Mouse (Mus musculus) small intestine, adult 2 months (tissue): ENCODE measurements around the gene Ddx27. TPM values are rescaled to one million over a fixed set of nuclear protein-coding genes. Genes with fewer than 3 reads are reported as not detected.

Experiments
- H3K27ac ChIP-seq: fragments of 200-500 bp; 2 replicates; pipeline ENCODE4 v1.5.1; 2012; ENCODE audit warnings: low read depth, low read length, control low read depth, inconsistent platforms; ENCODE audit not compliant: insufficient read depth
- H3K27me3 ChIP-seq: fragments of 200-500 bp; 2 replicates; pipeline ENCODE4 v1.6.1; 2012; ENCODE audit warnings: mild to moderate bottlenecking, moderate library complexity, low read length, inconsistent platforms; ENCODE audit not compliant: control insufficient read depth, insufficient read depth
- H3K36me3 ChIP-seq: fragments of 200-500 bp; 2 replicates; pipeline ENCODE4 v1.6.1; 2012; ENCODE audit warnings: mild to moderate bottlenecking, low read length, control low read depth, inconsistent platforms; ENCODE audit not compliant: control insufficient read depth, insufficient read depth
- H3K4me1 ChIP-seq: fragments of 200-500 bp; 2 replicates; pipeline ENCODE4 v1.6.1; 2012; ENCODE audit warnings: low read length, inconsistent platforms, mixed read lengths; ENCODE audit not compliant: control insufficient read depth, insufficient read depth, insufficient read length
- H3K4me3 ChIP-seq: fragments of 200-500 bp; 2 replicates; pipeline ENCODE4 v1.5.1; 2012; ENCODE audit warnings: low read depth, mild to moderate bottlenecking, control low read depth, inconsistent platforms, low read length, moderate library complexity
- CTCF ChIP-seq: fragments of 200-500 bp; IDR thresholded peaks from 2 replicates; pipeline ENCODE4 v1.5.1; 2012; ENCODE audit warnings: low read depth, mild to moderate bottlenecking, control low read depth, inconsistent platforms, low read length, moderate library complexity, mixed read lengths; ENCODE audit not compliant: insufficient replicate concordance, insufficient read length; ENCODE audit errors: extremely low read depth
- POLR2A ChIP-seq: fragments of 200-500 bp; IDR thresholded peaks from 2 replicates; pipeline ENCODE4 v1.6.1; 2012; ENCODE audit warnings: low read depth, mild to moderate bottlenecking, control low read depth, inconsistent platforms, low read length, moderate library complexity
- WGBS: fragments of 180-500 bp; shearing (Covaris S2); methylation state at CpG from one replicate; pipeline ENCODE4 v1.1.7; 2018; 5-methylcytosine and 5-hydroxymethylcytosine counted together
- polyA plus RNA-seq: library from polyadenylated mRNA; depleted of rRNA; stranded (reverse); fragments of >200 nt; gene quantifications from 2 replicates; pipeline ENCODE4 v1.2.3, GENCODE M21; 2012

The Ddx27 gene
- polyA plus RNA-seq, 1 experiment, result 14.7 TPM

- Histone ChIP-seq H3K27me3 (no peaks in the 10 kb centered on the region), H3K27ac (no peak overlapping the region), H3K4me3 (no peak overlapping the region), H3K36me3 (peaks cover 8% of the 10 kb centered on the region), H3K4me1 (peaks cover 25% of the 10 kb centered on the region)
- TF ChIP-seq POLR2A (no peak), CTCF (no peak)
- WGBS, result 32% methylated on average over 6 of the region's 6 CpGs
Measured at GRCm38 (mm10) chr2:167070341-167070740, 55.3 kb downstream of the Ddx27 start.

GRCm38 (mm10) chr2:167071266-167071640 is 56.3 kb downstream of the Ddx27 start:
- Histone ChIP-seq H3K4me1 (peaks cover 25% of the 10 kb centered on the region), H3K27me3 (no peaks in the 10 kb centered on the region), H3K36me3 (no peaks in the 10 kb centered on the region), H3K4me3 (peak overlapping the region; percentile 54), H3K27ac (no peak overlapping the region)
- 15% methylated on average over 12 of the region's 12 CpGs for WGBS
- TF ChIP-seq POLR2A (no peak), CTCF (no peak)

GRCm38 (mm10) chr2:167071641-167072601 is 56.9 kb downstream of the Ddx27 start:
- Histone ChIP-seq H3K4me3 (peak overlapping the region; percentile 54), H3K27me3 (no peaks in the 10 kb centered on the region), H3K4me1 (peaks cover 25% of the 10 kb centered on the region), H3K36me3 (no peaks in the 10 kb centered on the region), H3K27ac (no peak overlapping the region)
- TF ChIP-seq POLR2A (no peak; the same call in 1 of the 2 replicates), CTCF (peak; percentile 100)
- 5% methylated on average over 22 of the region's 22 CpGs for WGBS

- no peak for TF ChIP-seq POLR2A
- TF ChIP-seq CTCF, result no peak
- Histone ChIP-seq H3K4me3 (no peak overlapping the region), H3K27ac (no peak overlapping the region), H3K36me3 (no peaks in the 10 kb centered on the region), H3K4me1 (peaks cover 18% of the 10 kb centered on the region), H3K27me3 (no peaks in the 10 kb centered on the region)
- 77% methylated on average over 5 of the region's 5 CpGs for WGBS
Measured at GRCm38 (mm10) chr2:167074587-167074986, 59.6 kb downstream of the Ddx27 start.

- no peak for TF ChIP-seq CTCF
- no peak for TF ChIP-seq POLR2A
- no peak overlapping the region for H3K27ac ChIP-seq
- peaks cover 11% of the 10 kb centered on the region for H3K4me1 ChIP-seq
- 97% methylated on average over 4 of the region's 4 CpGs for WGBS
- H3K27me3 ChIP-seq, result no peaks in the 10 kb centered on the region
- no peak overlapping the region for H3K4me3 ChIP-seq
- H3K36me3 ChIP-seq, result no peaks in the 10 kb centered on the region
Measured at GRCm38 (mm10) chr2:167076352-167076751, 61.4 kb downstream of the Ddx27 start.

- peaks cover 14% of the 10 kb centered on the region for H3K4me1 ChIP-seq
- H3K27ac ChIP-seq, result no peak overlapping the region
- no peak for TF ChIP-seq CTCF
- TF ChIP-seq POLR2A, result no peak
- no peak overlapping the region for H3K4me3 ChIP-seq
- 80% methylated on average over 2 of the region's 2 CpGs for WGBS
- no peaks in the 10 kb centered on the region for H3K27me3 ChIP-seq
- H3K36me3 ChIP-seq, result no peaks in the 10 kb centered on the region
Measured at GRCm38 (mm10) chr2:167076759-167077158, 61.8 kb downstream of the Ddx27 start.

GRCm38 (mm10) chr2:167077199-167077962 is 62.4 kb downstream of the Ddx27 start:
- H3K27ac ChIP-seq, result no peak overlapping the region
- WGBS, result 81% methylated on average over 11 of the region's 11 CpGs

More at GRCm38 (mm10) chr2:167077199-167077962, 62.4 kb downstream of the Ddx27 start:
- TF ChIP-seq POLR2A (no peak), CTCF (no peak)
- Histone ChIP-seq H3K4me3 (no peak overlapping the region), H3K4me1 (peaks cover 15% of the 10 kb centered on the region), H3K36me3 (no peaks in the 10 kb centered on the region), H3K27me3 (no peaks in the 10 kb centered on the region)
